Mouse (Mus musculus): ENCODE results near the gene Itga4. TPM values are rescaled to one million over a fixed set of nuclear protein-coding genes. Genes with fewer than 3 reads are reported as not detected.

Gene Itga4
- polyA plus RNA-seq, 1 experiment from 2014 or later = 2.6 TPM

Other genes starting within 250 kb of the Itga4 start
- gene Neurod1, start 201.3 kb downstream of the Itga4 start, polyA plus RNA-seq (2015; fragmentation: Nextera tagmentation; extraction: Ambion mirVana) = 48.8 and 52.5 TPM in 2 replicates
- 1.7 and 2.4 TPM in 2 replicates for gene Cerkl, start 201.4 kb downstream of the Itga4 start, polyA plus RNA-seq (2015; fragmentation: Nextera tagmentation; extraction: Ambion mirVana)

Measured in forebrain, embryonic 13.5 days (tissue).